Mouse (Mus musculus) spleen, adult 2 months (tissue): ENCODE results near the gene Rpl3l. TPM values are rescaled to one million over a fixed set of nuclear protein-coding genes. Genes with fewer than 3 reads are reported as not detected.

Source experiments
- DNase-seq, 2 experiments: peaks; one replicate each; pipeline versions ENCODE4 v3.0.0 to v3.0.0-alpha.2; 2012 to 2021; ENCODE audit warnings: low spot score in 2 of 2, low read depth in 1 of 2
- H3K27ac ChIP-seq: fragments of 200-500 bp; 2 replicates; pipeline ENCODE4 v1.5.1; 2012; ENCODE audit warnings: low read length, inconsistent platforms; ENCODE audit not compliant: insufficient read depth
- H3K27me3 ChIP-seq: fragments of 200-500 bp; 2 replicates; pipeline ENCODE4 v1.6.1; 2012; ENCODE audit warnings: mild to moderate bottlenecking, moderate library complexity, low read length, inconsistent platforms; ENCODE audit not compliant: control insufficient read depth, insufficient read depth
- H3K36me3 ChIP-seq: fragments of 200-500 bp; 2 replicates; pipeline ENCODE4 v1.6.1; 2012; ENCODE audit warnings: mild to moderate bottlenecking, low read length, inconsistent platforms; ENCODE audit not compliant: control insufficient read depth, insufficient read depth
- H3K4me1 ChIP-seq: fragments of 200-500 bp; 2 replicates; pipeline ENCODE4 v1.6.1; 2011; ENCODE audit warnings: inconsistent platforms; ENCODE audit not compliant: control insufficient read depth, insufficient read depth, insufficient read length
- H3K4me3 ChIP-seq: fragments of 200-500 bp; 2 replicates; pipeline ENCODE4 v1.5.1; 2011; ENCODE audit warnings: mild to moderate bottlenecking, inconsistent platforms; ENCODE audit not compliant: insufficient read depth, insufficient read length; ENCODE audit errors: extremely low read depth
- CTCF ChIP-seq: fragments of 200-500 bp; IDR thresholded peaks from 2 replicates; pipeline ENCODE4 v1.5.1; 2011; ENCODE audit warnings: mild to moderate bottlenecking, inconsistent platforms; ENCODE audit not compliant: insufficient read depth, insufficient read length, insufficient replicate concordance; ENCODE audit errors: extremely low read depth
- POLR2A ChIP-seq: fragments of 200-500 bp; IDR thresholded peaks from 2 replicates; pipeline ENCODE4 v1.6.1; 2011; ENCODE audit warnings: low read depth, low read length, inconsistent platforms
- WGBS: fragments of 180-500 bp; shearing (Covaris S2); methylation state at CpG from one replicate; pipeline ENCODE4 v1.1.7; 2018; 5-methylcytosine and 5-hydroxymethylcytosine counted together
- polyA plus RNA-seq: library from polyadenylated mRNA; depleted of rRNA; stranded (reverse); fragments of >200 nt; gene quantifications from 2 replicates; pipeline ENCODE4 v1.2.3, GENCODE M21; 2012

Gene Rpl3l
- polyA plus RNA-seq, 1 experiment = not detected

- no peak overlapping the region for H3K27ac ChIP-seq
- WGBS = 70% methylated on average over 8 of the region's 8 CpGs
Observed at GRCm38 (mm10) chr17:24742307-24742706, 14.7 kb downstream of the Rpl3l start.

GRCm38 (mm10) chr17:24743896-24744295 is 16.3 kb downstream of the Rpl3l start:
- peaks cover 12% of the 10 kb centered on the region for H3K36me3 ChIP-seq
- H3K4me3 ChIP-seq = no peak overlapping the region
- DNase-seq = no peak
- no peaks in the 10 kb centered on the region for H3K27me3 ChIP-seq
- H3K27ac ChIP-seq = no peak overlapping the region
- 87% methylated on average over 5 of the region's 5 CpGs for WGBS
- H3K4me1 ChIP-seq = no peaks in the 10 kb centered on the region
- no peak for TF ChIP-seq CTCF
- no peak for TF ChIP-seq POLR2A

More at GRCm38 (mm10) chr17:24742307-24742706, 14.7 kb downstream of the Rpl3l start:
- TF ChIP-seq CTCF = no peak
- no peak for TF ChIP-seq POLR2A
- Histone ChIP-seq H3K27me3 (no peaks in the 10 kb centered on the region), H3K36me3 (peaks cover 12% of the 10 kb centered on the region), H3K4me1 (peaks cover 2% of the 10 kb centered on the region; the same call in 1 of the 2 replicates), H3K4me3 (no peak overlapping the region)
- DNase-seq = no peak

- Histone ChIP-seq H3K4me1 (no peaks in the 10 kb centered on the region), H3K27me3 (no peaks in the 10 kb centered on the region), H3K4me3 (no peak overlapping the region), H3K36me3 (peaks cover 12% of the 10 kb centered on the region), H3K27ac (no peak overlapping the region)
- WGBS = 81% methylated on average over 3 of the region's 3 CpGs
- TF ChIP-seq POLR2A = no peak
- no peak for TF ChIP-seq CTCF
- no peak for DNase-seq
Observed at GRCm38 (mm10) chr17:24744381-24744780, 16.8 kb downstream of the Rpl3l start.

- no peak overlapping the region for H3K27ac ChIP-seq
- H3K27me3 ChIP-seq = 0 out of 2 replicates have a peak, but pooled peaks cover under 1% of the 10 kb centered on the region
- WGBS = 26% methylated on average over 7 of the region's 7 CpGs
- H3K4me3 ChIP-seq = no peak overlapping the region
- DNase-seq = peak; percentile 69 to 76
- no peaks in the 10 kb centered on the region for H3K4me1 ChIP-seq
- peaks cover 6% of the 10 kb centered on the region for H3K36me3 ChIP-seq
- TF ChIP-seq POLR2A = no peak
- TF ChIP-seq CTCF = peak; percentile 89; the same call in 1 of the 2 replicates
Observed at GRCm38 (mm10) chr17:24745526-24746497, 18.2 kb downstream of the Rpl3l start.

GRCm38 (mm10) chr17:24746986-24747385 is 19.4 kb downstream of the Rpl3l start:
- no peak overlapping the region for H3K27ac ChIP-seq
- H3K4me3 ChIP-seq = no peak overlapping the region
- no peaks in the 10 kb centered on the region for H3K4me1 ChIP-seq
- TF ChIP-seq CTCF (no peak), POLR2A (no peak)
- H3K36me3 ChIP-seq = peaks cover 5% of the 10 kb centered on the region; the same call in 1 of the 2 replicates
- no peak for DNase-seq
- WGBS = 66% methylated on average over 4 of the region's 4 CpGs
- 0 out of 2 replicates have a peak, but pooled peaks cover 5% of the 10 kb centered on the region for H3K27me3 ChIP-seq

- DNase-seq = no peak
- Histone ChIP-seq H3K36me3 (no peaks in the 10 kb centered on the region), H3K4me1 (peaks cover 8% of the 10 kb centered on the region), H3K27me3 (peaks cover 27% of the 10 kb centered on the region), H3K27ac (no peak overlapping the region), H3K4me3 (no peak overlapping the region)
- 39% methylated on average over 4 of the region's 4 CpGs for WGBS
- TF ChIP-seq POLR2A = no peak
- no peak for TF ChIP-seq CTCF
Observed at GRCm38 (mm10) chr17:24751528-24751927, 23.9 kb downstream of the Rpl3l start.
